Mouse (Mus musculus): Measurements from ENCODE around the gene Calhm2.
"Not testable (repeated sequence)": the region's sequence is repeated elsewhere in the genome, so short reads cannot be mapped to it uniquely, and the experiment has no call there.

The Calhm2 gene

GRCm38 (mm10) chr19:47151332-47152061 lies 13.4 kb upstream of the Calhm2 start:
- DNase-seq (ENCODE audit: low read depth) = no peak

- peak; percentile 29 for DNase-seq (ENCODE audit: low read depth)
Measured at GRCm38 (mm10) chr19:47149854-47150253, 11.8 kb upstream of the Calhm2 start.

GRCm38 (mm10) chr19:47148267-47148847 lies 10.3 kb upstream of the Calhm2 start:
- DNase-seq (ENCODE audit: low read depth) = no peak

GRCm38 (mm10) chr19:47144154-47144553 lies 6.1 kb upstream of the Calhm2 start, which contains the start of gene Calhm1:
Gene Calhm1 (minus strand): TSS chr19:47144254.
- DNase-seq (ENCODE audit: low read depth) = no peak

- DNase-seq (ENCODE audit: low read depth) = peak; percentile 31
Measured at GRCm38 (mm10) chr19:47142438-47142837, 4.3 kb upstream of the Calhm2 start.

GRCm38 (mm10) chr19:47139611-47140010 lies 1.5 kb upstream of the Calhm2 start:
- not testable (repeated sequence) for DNase-seq (ENCODE audit: low read depth)

GRCm38 (mm10) chr19:47137051-47137581 lies 978 bp downstream of the Calhm2 start:
- peak; percentile 87 for DNase-seq (ENCODE audit: low read depth)

- no peak for DNase-seq (ENCODE audit: low read depth)
Measured at GRCm38 (mm10) chr19:47136170-47136569, 1.9 kb downstream of the Calhm2 start.

GRCm38 (mm10) chr19:47135568-47135967 lies 2.5 kb downstream of the Calhm2 start:
- no peak for DNase-seq (ENCODE audit: low read depth)

GRCm38 (mm10) chr19:47133161-47133560 lies 4.9 kb downstream of the Calhm2 start:
- DNase-seq (ENCODE audit: low read depth) = peak; percentile 92

- DNase-seq (ENCODE audit: low read depth) = no peak
Measured at GRCm38 (mm10) chr19:47130551-47131125, 7.5 kb downstream of the Calhm2 start.

GRCm38 (mm10) chr19:47128835-47129234 lies 9.3 kb downstream of the Calhm2 start:
- DNase-seq (ENCODE audit: low read depth) = no peak

- DNase-seq (ENCODE audit: low read depth) = no peak
Measured at GRCm38 (mm10) chr19:47128164-47128563, 9.9 kb downstream of the Calhm2 start.

GRCm38 (mm10) chr19:47122802-47123201 lies 15.3 kb downstream of the Calhm2 start:
- peak; percentile 68 for DNase-seq (ENCODE audit: low read depth)

- DNase-seq (ENCODE audit: low read depth) = peak; percentile 70
Measured at GRCm38 (mm10) chr19:47121054-47121453, 17.0 kb downstream of the Calhm2 start.

GRCm38 (mm10) chr19:47118634-47119033 lies 19.5 kb downstream of the Calhm2 start:
- DNase-seq (ENCODE audit: low read depth) = no peak

GRCm38 (mm10) chr19:47104641-47105271 lies 33.3 kb downstream of the Calhm2 start:
- no peak for DNase-seq (ENCODE audit: low read depth)

- DNase-seq (ENCODE audit: low read depth) = no peak
Measured at GRCm38 (mm10) chr19:47101080-47101479, 37.0 kb downstream of the Calhm2 start.

- DNase-seq (ENCODE audit: low read depth) = peak; percentile 97
Measured at GRCm38 (mm10) chr19:47090550-47091156, 47.4 kb downstream of the Calhm2 start, which contains the start of the genes Usmg5 and Pdcd11. Gene Usmg5 (minus strand): TSS chr19:47090647. Gene Pdcd11 (plus strand): TSS chr19:47090768.

GRCm38 (mm10) chr19:47089718-47090525 lies 48.2 kb downstream of the Calhm2 start:
- DNase-seq (ENCODE audit: low read depth) = peak; percentile 38

GRCm38 (mm10) chr19:47088226-47088625 lies 49.9 kb downstream of the Calhm2 start:
- no peak for DNase-seq (ENCODE audit: low read depth)
